Mouse (Mus musculus): ENCODE measurements at regions not wholly inside any gene's neighbourhood (a gene's known extent, or its start where the extent isn't known, plus 50 kb on each side); places are given as distances from the start of the nearest gene placed in this dataset.
A peak's percentile ranks its signal among the peaks of the same experiment; 100 is the strongest.

GRCm38 (mm10) chr11:56159412-56160074 is 118.7 kb upstream of the Nmur2 start:
- peak; percentile 77 for DNase-seq

GRCm38 (mm10) chr11:56150825-56151342 is 110.1 kb upstream of the Nmur2 start:
- no peak for DNase-seq

GRCm38 (mm10) chr11:56149752-56150151 is 108.9 kb upstream of the Nmur2 start:
- no peak for DNase-seq

GRCm38 (mm10) chr11:56148956-56149355 is 108.1 kb upstream of the Nmur2 start:
- no peak for DNase-seq

GRCm38 (mm10) chr11:56146708-56147107 is 105.9 kb upstream of the Nmur2 start:
- DNase-seq, result peak; percentile 20 to 32

GRCm38 (mm10) chr11:56131339-56131823 is 90.6 kb upstream of the Nmur2 start:
- DNase-seq, result peak; percentile 76 to 87

GRCm38 (mm10) chr11:56116553-56117232 is 75.9 kb upstream of the Nmur2 start:
- peak; percentile 71 to 82 for DNase-seq

GRCm38 (mm10) chr11:56107929-56108328 is 67.1 kb upstream of the Nmur2 start:
- peak; percentile 93 to 95 for DNase-seq

GRCm38 (mm10) chr11:56105632-56106031 is 64.8 kb upstream of the Nmur2 start:
- peak; percentile 88 to 92 for DNase-seq

- DNase-seq, result no peak
These were observed 52.1 kb upstream of the Nmur2 start for GRCm38 (mm10) chr11:56092891-56093290.
